Mouse (Mus musculus) testis, adult 2 months (tissue): ENCODE data around the gene Amacr.

ENCODE experiments used
- CTCF ChIP-seq: fragments of 200-500 bp; IDR thresholded peaks from 2 replicates; pipeline ENCODE4 v1.5.1; 2012; ENCODE audit warnings: low read depth, mild to moderate bottlenecking, inconsistent platforms, low read length, moderate library complexity; ENCODE audit not compliant: control insufficient read depth, insufficient read depth, insufficient replicate concordance
- POLR2A ChIP-seq: fragments of 200-500 bp; IDR thresholded peaks from 2 replicates; pipeline ENCODE4 v1.6.1; 2012; ENCODE audit warnings: low read depth, mild to moderate bottlenecking, inconsistent platforms, low read length, moderate library complexity; ENCODE audit not compliant: control insufficient read depth

GRCm38 (mm10) chr15:10954381-10955016 is 27.1 kb upstream of the Amacr start:
- no peak for TF ChIP-seq CTCF
- no peak for TF ChIP-seq POLR2A
